Mouse (Mus musculus): ENCODE data around the gene Sik2.

GRCm38 (mm10) chr9:50929986-50930385 is 78.9 kb downstream of the Sik2 start:
- TF ChIP-seq CTCF (IDR thresholded peaks at IDR 0.05): no peak
- no peak for TF ChIP-seq EP300 (IDR thresholded peaks at IDR 0.05)

All from lung, postnatal 0 days (tissue).